Mouse (Mus musculus): ENCODE measurements around the gene Olfr1196.
"Not testable (repeated sequence)": the region's sequence is repeated elsewhere in the genome, so short reads cannot be mapped to it uniquely, and the experiment has no call there.

Olfr1196 gene

DNA sequence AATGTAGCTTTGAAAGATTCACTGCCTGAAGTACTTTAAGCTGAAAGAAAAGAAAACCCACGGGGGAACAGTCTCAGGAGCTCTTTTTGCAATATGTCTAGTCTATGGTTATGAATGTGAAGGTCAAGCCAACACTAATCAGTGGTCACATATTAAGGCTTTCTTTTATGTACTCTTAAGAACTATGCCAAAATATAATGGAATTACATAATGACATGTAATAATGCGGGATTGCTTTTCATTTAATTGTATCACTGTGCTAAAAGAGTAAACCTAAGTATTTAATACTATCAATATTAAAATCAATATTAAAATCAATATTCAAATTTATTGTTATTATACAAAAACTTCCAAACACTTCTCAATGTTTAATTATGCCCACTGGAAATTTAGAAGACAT lies at the start of gene Olfr1196:
TSS of gene Olfr1196 (minus strand) at position 101 of the 400 bp plus-strand sequence.
- no peak for DNase-seq (ENCODE audit: low spot score)

DNA sequence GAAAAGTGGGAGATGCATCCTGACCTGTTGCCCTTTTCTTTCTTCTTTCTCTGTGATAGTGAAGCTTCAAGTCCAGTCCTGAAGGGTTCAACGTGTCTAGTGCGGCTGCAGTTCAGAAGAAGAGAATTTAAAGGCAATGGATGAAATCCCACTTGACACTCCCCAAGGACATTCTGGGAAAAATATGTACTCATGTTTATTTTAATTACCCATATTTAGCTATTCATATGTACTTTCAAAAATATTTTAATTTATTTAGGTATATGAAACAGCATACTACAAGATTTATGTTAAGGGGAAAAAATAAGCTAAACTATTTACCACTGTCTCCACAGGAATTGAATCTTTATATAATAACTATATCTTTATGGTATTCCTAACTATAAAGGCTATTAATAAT lies 46.9 kb upstream of the Olfr1196 start, which contains the start of gene Olfr1198:
TSS of gene Olfr1198 (minus strand) at position 101 of the 400 bp plus-strand sequence.
- no peak for DNase-seq (ENCODE audit: low spot score)

DNA sequence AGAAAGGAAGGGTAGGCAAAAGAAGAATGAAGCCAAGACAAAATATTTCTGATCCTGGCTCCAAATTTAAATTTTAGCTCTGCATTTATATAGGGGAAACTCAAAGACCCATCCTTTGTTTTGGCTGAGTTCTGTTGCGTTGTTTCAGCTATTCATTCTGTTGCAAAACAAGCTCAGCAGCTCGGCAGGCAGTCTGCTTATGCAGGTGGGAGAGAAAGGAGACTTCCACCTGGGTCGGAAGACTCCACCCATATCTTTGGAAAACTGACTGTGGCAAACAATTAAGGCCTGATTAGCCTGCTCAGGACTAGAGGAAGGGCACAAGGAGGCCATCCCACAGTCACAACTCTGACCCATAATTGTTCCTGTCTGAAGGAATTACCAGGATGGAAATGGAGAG lies 39.0 kb upstream of the Olfr1196 start:
- no peak for DNase-seq (ENCODE audit: low spot score)

DNA sequence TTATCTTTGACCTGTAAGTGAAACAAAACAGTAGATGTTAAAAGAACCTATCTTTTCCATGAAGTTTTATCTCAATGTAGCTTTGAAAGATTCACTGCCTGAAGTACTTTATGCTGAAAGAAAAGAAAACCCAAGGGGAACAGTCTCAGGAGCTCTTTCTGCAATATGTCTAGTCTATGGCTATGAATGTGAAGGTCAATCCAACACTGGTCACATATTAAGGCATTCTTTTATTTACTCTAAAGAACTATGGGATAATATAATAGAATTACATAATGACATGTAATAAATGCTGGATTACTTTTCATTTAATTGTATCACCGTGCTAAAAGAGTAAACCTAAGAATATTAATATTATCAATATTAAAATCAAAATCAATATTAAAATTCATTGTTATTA lies 27.9 kb upstream of the Olfr1196 start, which contains the start of gene Olfr1197:
TSS of gene Olfr1197 (minus strand) at position 101 of the 400 bp plus-strand sequence.
- DNase-seq (ENCODE audit: low spot score) = no peak

DNA sequence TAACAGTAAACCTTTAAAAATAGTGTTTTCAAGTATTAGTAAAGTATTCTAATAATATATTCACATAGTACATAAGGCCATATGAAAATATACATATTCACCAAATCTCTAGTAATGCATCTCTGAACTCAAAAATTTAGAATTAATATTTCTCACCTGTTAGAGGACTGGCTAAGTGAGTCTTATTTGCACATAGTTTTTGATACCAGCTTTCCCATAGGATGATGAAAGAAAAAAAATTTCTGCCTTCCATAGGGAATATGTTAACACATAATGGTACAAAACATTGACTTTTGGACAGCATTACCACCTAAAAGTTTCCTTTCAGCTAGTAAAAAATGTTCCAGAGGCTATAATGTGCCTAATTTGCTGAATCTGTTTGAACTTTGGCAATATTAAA lies 15.3 kb downstream of the Olfr1196 start, which contains the start of gene Olfr1195:
TSS of gene Olfr1195 (minus strand) at position 101 of the 400 bp plus-strand sequence.
- DNase-seq (ENCODE audit: low spot score) = no peak

DNA sequence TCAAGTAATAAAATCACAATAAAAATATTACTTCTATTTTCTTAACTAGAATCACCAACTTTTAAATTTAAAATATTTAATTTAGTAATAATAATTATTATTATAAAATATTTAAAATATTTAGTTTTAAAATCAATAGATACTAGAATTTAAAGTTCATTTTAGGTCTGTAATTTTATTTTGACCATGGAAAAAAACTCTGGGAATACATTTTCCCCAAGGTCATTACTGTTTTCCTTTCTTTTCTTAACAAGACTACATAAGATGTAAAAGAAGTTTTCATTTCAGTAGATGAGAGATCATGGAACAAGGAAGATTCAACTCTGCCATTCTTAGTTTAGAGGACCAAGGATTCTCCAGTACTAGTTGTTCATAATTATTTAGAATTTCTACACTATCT lies 29.1 kb downstream of the Olfr1196 start, which contains the start of gene Olfr1193:
TSS of gene Olfr1193 (plus strand) at position 301 of the 400 bp plus-strand sequence.
- not testable (repeated sequence) for DNase-seq (ENCODE audit: low spot score)

DNA sequence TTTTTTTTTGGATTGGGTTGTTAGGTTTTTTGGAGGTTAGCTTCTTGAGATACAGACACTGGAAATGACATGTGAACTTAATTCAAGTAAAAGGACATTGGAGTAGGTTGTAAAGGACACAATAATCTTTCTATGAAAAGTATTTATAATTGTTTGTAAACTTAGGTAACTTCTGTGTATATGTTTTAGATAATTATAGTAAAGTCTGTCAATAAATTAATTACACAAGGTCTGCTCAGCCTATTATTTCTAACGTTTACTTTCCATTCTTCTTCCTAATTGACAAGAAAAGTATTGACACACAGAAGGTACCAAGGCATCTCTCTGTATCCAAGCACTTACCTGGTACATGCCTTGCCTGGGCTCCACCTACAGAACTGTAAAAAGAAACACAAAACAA lies 56.2 kb downstream of the Olfr1196 start, which contains the start of gene Olfr1192-ps1:
TSS of gene Olfr1192-ps1 (plus strand) at position 301 of the 400 bp plus-strand sequence.
- no peak for DNase-seq (ENCODE audit: low spot score)
